Mouse (Mus musculus): Measurements from ENCODE around the gene Ppip5k2.

The Ppip5k2 gene

GRCm38 (mm10) chr1:97753216-97753615 lies 17.0 kb downstream of the Ppip5k2 start:
- DNase-seq = no peak

GRCm38 (mm10) chr1:97748163-97748562 lies 22.0 kb downstream of the Ppip5k2 start:
- DNase-seq = no peak

GRCm38 (mm10) chr1:97746261-97746660 lies 23.9 kb downstream of the Ppip5k2 start:
- DNase-seq = no peak

- DNase-seq = no peak
These were observed 24.5 kb downstream of the Ppip5k2 start for GRCm38 (mm10) chr1:97745712-97746111.

- no peak for DNase-seq
These were observed 27.1 kb downstream of the Ppip5k2 start for GRCm38 (mm10) chr1:97743063-97743462.

GRCm38 (mm10) chr1:97729339-97729738 lies 40.9 kb downstream of the Ppip5k2 start:
- no peak for DNase-seq

- DNase-seq = no peak
These were observed 43.5 kb downstream of the Ppip5k2 start for GRCm38 (mm10) chr1:97726730-97727129.

GRCm38 (mm10) chr1:97718440-97718839 lies 51.8 kb downstream of the Ppip5k2 start:
- DNase-seq = no peak

GRCm38 (mm10) chr1:97714334-97714868 lies 55.8 kb downstream of the Ppip5k2 start:
- DNase-seq = no peak

GRCm38 (mm10) chr1:97710520-97710919 lies 59.7 kb downstream of the Ppip5k2 start:
- no peak for DNase-seq

- no peak for DNase-seq
These were observed 64.8 kb downstream of the Ppip5k2 start for GRCm38 (mm10) chr1:97705389-97705788.

GRCm38 (mm10) chr1:97704646-97705045 lies 65.6 kb downstream of the Ppip5k2 start:
- no peak for DNase-seq

- DNase-seq = no peak
These were observed 71.1 kb downstream of the Ppip5k2 start for GRCm38 (mm10) chr1:97698956-97699570.

- no peak for DNase-seq
These were observed 72.9 kb downstream of the Ppip5k2 start for GRCm38 (mm10) chr1:97697273-97697672.

- no peak for DNase-seq
These were observed 76.4 kb downstream of the Ppip5k2 start for GRCm38 (mm10) chr1:97693825-97694224.

GRCm38 (mm10) chr1:97688756-97689155 lies 81.5 kb downstream of the Ppip5k2 start:
- peak; percentile 17 for DNase-seq

GRCm38 (mm10) chr1:97676526-97677177 lies 93.6 kb downstream of the Ppip5k2 start:
- no peak for DNase-seq

- no peak for DNase-seq
These were observed 94.1 kb downstream of the Ppip5k2 start for GRCm38 (mm10) chr1:97676115-97676514.

- no peak for DNase-seq
These were observed 97.4 kb downstream of the Ppip5k2 start for GRCm38 (mm10) chr1:97672849-97673248.

- DNase-seq = no peak
These were observed 102.9 kb downstream of the Ppip5k2 start for GRCm38 (mm10) chr1:97667288-97667687.

- no peak for DNase-seq
These were observed 107.9 kb downstream of the Ppip5k2 start for GRCm38 (mm10) chr1:97662324-97662723.

GRCm38 (mm10) chr1:97661406-97662241 lies 108.6 kb downstream of the Ppip5k2 start, which contains the start of gene D1Ertd622e:
Gene D1Ertd622e (minus strand): TSS chr1:97662074.
- peak; percentile 86 for DNase-seq

GRCm38 (mm10) chr1:97660687-97661405 lies 109.4 kb downstream of the Ppip5k2 start:
- DNase-seq = peak; percentile 82

Measured in right cerebral cortex, adult 18-20 months (tissue).